Mouse (Mus musculus): ENCODE results near the gene Npas3.

- TF ChIP-seq USF1 (IDR thresholded peaks at IDR 0.05; ENCODE audit: low read depth) (no peak), CEBPB (IDR thresholded peaks at IDR 0.05; ENCODE audit: insufficient read depth, poor library complexity, severe bottlenecking) (no peak), POLR2A (IDR thresholded peaks at IDR 0.05; ENCODE audit: insufficient read length, low read depth) (no peak), MYOG (IDR thresholded peaks at IDR 0.05; ENCODE audit: control insufficient read depth in 1 of 3, insufficient read depth in 1 of 3, insufficient read length in 2 of 3, low read depth in 2 of 3) (no peak), POLR2AphosphoS2 (IDR thresholded peaks at IDR 0.05; ENCODE audit: insufficient read length, low read depth) (no peak), MYOD1 (IDR thresholded peaks at IDR 0.05; ENCODE audit: control insufficient read depth in 1 of 3, insufficient read length in 2 of 3, low read depth in 2 of 3) (no peak), MAX (IDR thresholded peaks at IDR 0.05; ENCODE audit: low read depth) (no peak), SRF (IDR thresholded peaks at IDR 0.05; ENCODE audit: control insufficient read depth, insufficient read length, low read depth) (no peak), REST (IDR thresholded peaks at IDR 0.05; ENCODE audit: insufficient read depth, insufficient read length) (no peak), E2F4 (IDR thresholded peaks at IDR 0.05; ENCODE audit: insufficient read depth) (no peak), TCF12 (IDR thresholded peaks at IDR 0.05; ENCODE audit: insufficient read depth, poor library complexity, severe bottlenecking) (no peak), TCF3 (IDR thresholded peaks at IDR 0.05; ENCODE audit: insufficient read length, low read depth) (no peak)
Measured at GRCm38 (mm10) chr12:53671846-53672245, 423.4 kb downstream of the Npas3 start.
